In the genomic region with DNA sequence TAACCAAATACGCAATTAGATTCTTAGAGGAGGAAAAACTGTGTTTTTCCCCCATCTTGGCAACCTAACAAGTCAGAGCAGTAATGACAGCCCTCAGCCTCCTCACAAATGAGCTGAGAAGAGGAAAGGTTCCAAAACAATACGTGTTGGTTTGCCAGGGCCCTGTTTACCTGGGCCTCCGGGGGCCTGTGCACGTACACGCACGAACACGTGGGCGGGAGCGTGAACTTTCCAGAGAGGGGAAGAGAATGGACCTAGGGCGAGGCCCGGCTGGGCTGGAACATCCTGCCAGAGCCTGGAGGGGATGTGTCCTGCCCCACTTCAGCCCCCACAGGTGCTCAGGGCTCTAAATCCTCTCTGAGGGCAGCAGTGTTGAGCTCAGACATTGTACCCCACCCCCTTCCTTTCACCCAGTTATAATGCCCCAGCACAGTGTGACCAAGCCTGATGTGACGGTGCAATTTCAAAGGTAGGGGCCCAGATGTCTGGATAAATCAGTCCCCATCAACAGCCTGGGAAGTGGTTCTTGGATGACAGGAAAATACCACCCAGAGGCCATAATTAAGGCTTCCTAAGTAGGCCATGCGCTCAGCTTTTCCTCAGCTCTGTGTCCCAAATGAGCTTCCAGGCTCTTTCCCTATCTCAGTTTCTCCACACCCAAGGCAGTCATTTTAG, we compare ENCODE assay signal across 12 mouse cellular contexts. TPM values are rescaled to one million over a fixed set of nuclear protein-coding genes. Genes with fewer than 3 reads are reported as not detected.
DNase-seq lines count a peak whose midpoint lies in the region; ATAC-seq and TF ChIP-seq lines count a peak whose summit lies in the region.
"Had no signal": no experiment of that assay in that cellular context is flagged by ENCODE, and none has a peak within 500 bp of the region (broad histone marks: within the 10 kb centered on the region; RNA-seq: fewer than 3 reads in every experiment).

No protein-coding gene starts in this region.

- H3K4me2 ChIP-seq in lung, embryonic 14.5 days = no peak overlapping the region
- H3K4me2 ChIP-seq in heart, embryonic 15.5 days = no peak overlapping the region
- no peak overlapping the region for H3K4me2 ChIP-seq in limb, embryonic 15.5 days

- TF ChIP-seq POLR2A in lung, adult 2 months (IDR thresholded peaks at IDR 0.05; ENCODE audit: borderline replicate concordance, extremely low read depth, low read depth, low read length) = no peak

- ATAC-seq in lung, embryonic 14.5 days (ENCODE audit: insufficient read depth) = peak; percentile 54
- ATAC-seq in heart, embryonic 15.5 days (replicated peaks; ENCODE audit: insufficient number of reproducible peaks, insufficient read depth, low FRiP score, low read depth) = 0 out of 2 replicates have a peak, but pooled peaks have one; percentile 16
- ATAC-seq in limb, embryonic 15.5 days (ENCODE audit: insufficient number of reproducible peaks, low FRiP score, low TSS enrichment, low read depth) = peak; percentile 25; the same call in 1 of the 2 replicates

- H3K4me1 ChIP-seq in lung, embryonic 14.5 days (ENCODE audit: insufficient read depth) = no peaks in the 10 kb centered on the region
- H3K4me1 ChIP-seq in lung, adult 2 months (ENCODE audit: control insufficient read depth, insufficient read depth, low read length) = 0 out of 2 replicates have a peak, but pooled peaks cover 2% of the 10 kb centered on the region
- peaks cover 14% of the 10 kb centered on the region for H3K4me1 ChIP-seq in brown adipose tissue, adult 24 weeks (ENCODE audit: control insufficient read depth, insufficient read depth, insufficient read length, low read length)
- peaks cover 28% of the 10 kb centered on the region for H3K4me1 ChIP-seq in heart, embryonic 15.5 days (replicated peaks)
- H3K4me1 ChIP-seq in limb, embryonic 15.5 days = peaks cover 21% of the 10 kb centered on the region

- no peak overlapping the region for H3K9ac ChIP-seq in lung, embryonic 14.5 days
- H3K9ac ChIP-seq in heart, embryonic 15.5 days = no peak overlapping the region
- H3K9ac ChIP-seq in limb, embryonic 15.5 days = no peak overlapping the region
- H3K9ac ChIP-seq: liver, embryonic 14.5 days had no signal

- DNase-seq in lung, embryonic 14.5 days = no peak
- DNase-seq in lung, adult 2 months = no peak
- DNase-seq in spleen, adult 12 weeks (ENCODE audit: low spot score) = no peak
- no peak for DNase-seq in urinary bladder, postnatal 25 days (ENCODE audit: low spot score)
- DNase-seq: adrenal gland, postnatal 36 days; right cerebral cortex, postnatal 4 days; thymus, postnatal 36 days had no signal

- no peak for TF ChIP-seq CTCF in lung, embryonic 14.5 days (IDR thresholded peaks at IDR 0.05; ENCODE audit: low read depth)
- no peak for TF ChIP-seq CTCF in lung, adult 2 months (IDR thresholded peaks at IDR 0.05; ENCODE audit: insufficient read depth, low read length)

- no peak overlapping the region; the same call in 1 of the 2 replicates for H3K27ac ChIP-seq in lung, embryonic 14.5 days (ENCODE audit: low read depth)
- peak overlapping the region; percentile 98 for H3K27ac ChIP-seq in brown adipose tissue, adult 24 weeks (replicated peaks; ENCODE audit: low read depth, low read length)
- no peak overlapping the region for H3K27ac ChIP-seq in heart, embryonic 15.5 days
- peak overlapping the region; percentile 79 for H3K27ac ChIP-seq in limb, embryonic 15.5 days
- H3K27ac ChIP-seq: liver, embryonic 14.5 days had no signal

- H3K4me3 ChIP-seq in lung, embryonic 14.5 days (ENCODE audit: low read depth, low read length) = no peak overlapping the region
- H3K4me3 ChIP-seq in lung, adult 2 months (replicated peaks; ENCODE audit: extremely low read depth, low read depth, low read length) = no peak overlapping the region
- no peak overlapping the region for H3K4me3 ChIP-seq in brown adipose tissue, adult 24 weeks (ENCODE audit: insufficient read depth, low read depth, low read length)
- H3K4me3 ChIP-seq in heart, embryonic 15.5 days = no peak overlapping the region
- no peak overlapping the region for H3K4me3 ChIP-seq in limb, embryonic 15.5 days
- H3K4me3 ChIP-seq: myocyte had no signal

- H3K9me3 ChIP-seq in lung, embryonic 14.5 days (ENCODE audit: low read depth, low read length) = no peaks in the 10 kb centered on the region
- no peaks in the 10 kb centered on the region for H3K9me3 ChIP-seq in heart, embryonic 15.5 days (replicated peaks)
- no peaks in the 10 kb centered on the region for H3K9me3 ChIP-seq in limb, embryonic 15.5 days

- 56% methylated on average over 13 of the region's 13 CpGs for WGBS in lung, embryonic 14.5 days
- 64% methylated on average over 13 of the region's 13 CpGs for WGBS in lung, adult 2 months
- WGBS in heart, embryonic 15.5 days = 55% methylated on average over 13 of the region's 13 CpGs
- WGBS in limb, embryonic 15.5 days = 42% methylated on average over 13 of the region's 13 CpGs

- H3K27me3 ChIP-seq in lung, embryonic 14.5 days (ENCODE audit: insufficient read depth, low read length) = no peaks in the 10 kb centered on the region
- no peaks in the 10 kb centered on the region for H3K27me3 ChIP-seq in heart, embryonic 15.5 days
- H3K27me3 ChIP-seq in limb, embryonic 15.5 days = no peaks in the 10 kb centered on the region

- H3K36me3 ChIP-seq in lung, embryonic 14.5 days (ENCODE audit: insufficient read depth) = no peaks in the 10 kb centered on the region
- H3K36me3 ChIP-seq in heart, embryonic 15.5 days = no peaks in the 10 kb centered on the region
- H3K36me3 ChIP-seq in limb, embryonic 15.5 days = no peaks in the 10 kb centered on the region

RNA-seq across cellular contexts. Expression of gene Sema4c, which starts 53.4 kb away (rescaled TPM):
- polyA plus RNA-seq in lung, embryonic 14.5 days (2014; fragmentation: Nextera tagmentation; extraction: Ambion mirVana) = 2.2 and 2.7 TPM in 2 replicates
- polyA plus RNA-seq in lung, adult 2 months (2012; rRNA removed) = 23.0 and 23.7 TPM in 2 replicates
- polyA plus RNA-seq in brown adipose tissue, adult 24 weeks (2012; ENCODE audit: insufficient read depth, insufficient read length, missing spikeins) = 4.1 and 6.7 TPM in 2 replicates
- polyA plus RNA-seq in heart, embryonic 15.5 days (2015; fragmentation: Nextera tagmentation; extraction: Ambion mirVana) = 7.9 and 10.9 TPM in 2 replicates
- polyA plus RNA-seq in limb, embryonic 15.5 days (2015; fragmentation: Nextera tagmentation; extraction: Ambion mirVana) = 15.4 and 18.1 TPM in 2 replicates

Comparison
In these comparisons a context has a peak if more than half of its experiments do, and no peak if none do; other contexts are left out.
1. H3K27ac ChIP-seq: peak in brown adipose tissue, adult 24 weeks (single experiment) and limb, embryonic 15.5 days (single experiment); none in lung, embryonic 14.5 days (single experiment) and heart, embryonic 15.5 days (single experiment).
2. Peak in every context shown above with its lines, with median percentiles within 50 percentile points of each other: ATAC-seq.